Mouse (Mus musculus): ENCODE measurements around the gene Tcf3. TPM values are rescaled to one million over a fixed set of nuclear protein-coding genes. Genes with fewer than 3 reads are reported as not detected.

Tcf3 gene
- polyA plus RNA-seq, 1 experiment, result 29.7 TPM

- no peak for DNase-seq (ENCODE audit: low spot score)
Observed at GRCm38 (mm10) chr10:80407924-80408323, 25.5 kb downstream of the Tcf3 start.

GRCm38 (mm10) chr10:80406684-80407501, 26.6 kb downstream of the Tcf3 start, which contains the start of gene Uqcr11:
Uqcr11 (minus strand) TSS chr10:80406830.
- DNase-seq (ENCODE audit: low spot score), result peak; percentile 80

GRCm38 (mm10) chr10:80405481-80406173, 27.8 kb downstream of the Tcf3 start:
- no peak for DNase-seq (ENCODE audit: low spot score)

- DNase-seq (ENCODE audit: low spot score), result no peak
Observed at GRCm38 (mm10) chr10:80403044-80403692, 30.3 kb downstream of the Tcf3 start.

- no peak for DNase-seq (ENCODE audit: low spot score)
Observed at GRCm38 (mm10) chr10:80400704-80401161, 32.7 kb downstream of the Tcf3 start.

- no peak for DNase-seq (ENCODE audit: low spot score)
Observed at GRCm38 (mm10) chr10:80399973-80400703, 33.3 kb downstream of the Tcf3 start.

GRCm38 (mm10) chr10:80399191-80399972, 34.1 kb downstream of the Tcf3 start, which contains the start of gene Mbd3:
Mbd3 (minus strand) TSS chr10:80399550.
- peak; percentile 97 for DNase-seq (ENCODE audit: low spot score)

- peak; percentile 96 for DNase-seq (ENCODE audit: low spot score)
Observed at GRCm38 (mm10) chr10:80398719-80399190, 34.7 kb downstream of the Tcf3 start.

- DNase-seq (ENCODE audit: low spot score), result no peak
Observed at GRCm38 (mm10) chr10:80398174-80398535, 35.3 kb downstream of the Tcf3 start.

GRCm38 (mm10) chr10:80397524-80398173, 35.8 kb downstream of the Tcf3 start:
- DNase-seq (ENCODE audit: low spot score), result no peak

- no peak for DNase-seq (ENCODE audit: low spot score)
Observed at GRCm38 (mm10) chr10:80396822-80397523, 36.5 kb downstream of the Tcf3 start.

- no peak for DNase-seq (ENCODE audit: low spot score)
Observed at GRCm38 (mm10) chr10:80395025-80395627, 38.3 kb downstream of the Tcf3 start.

GRCm38 (mm10) chr10:80392687-80393086, 40.8 kb downstream of the Tcf3 start:
- DNase-seq (ENCODE audit: low spot score), result no peak

- no peak for DNase-seq (ENCODE audit: low spot score)
Observed at GRCm38 (mm10) chr10:80390697-80391096, 42.8 kb downstream of the Tcf3 start.

GRCm38 (mm10) chr10:80389185-80389708, 44.2 kb downstream of the Tcf3 start:
- DNase-seq (ENCODE audit: low spot score), result no peak

GRCm38 (mm10) chr10:80388731-80389130, 44.7 kb downstream of the Tcf3 start:
- DNase-seq (ENCODE audit: low spot score), result no peak

GRCm38 (mm10) chr10:80387522-80387959, 45.9 kb downstream of the Tcf3 start, which contains the start of gene Mex3d:
Mex3d (minus strand) TSS chr10:80387659.
- peak; percentile 84 for DNase-seq (ENCODE audit: low spot score)

GRCm38 (mm10) chr10:80386735-80387471, 46.5 kb downstream of the Tcf3 start:
- no peak for DNase-seq (ENCODE audit: low spot score)
